Mouse (Mus musculus): ENCODE data around the gene Hpse2. TPM values are rescaled to one million over a fixed set of nuclear protein-coding genes. Genes with fewer than 3 reads are reported as not detected.
"Not testable (repeated sequence)": the region's sequence is repeated elsewhere in the genome, so short reads cannot be mapped to it uniquely, and the experiment has no call there.

Hpse2 gene
- polyA plus RNA-seq, 1 experiment from 2014 or later = 0.86 TPM

- no peak for DNase-seq (ENCODE audit: low spot score)
Observed at GRCm38 (mm10) chr19:42857096-42857495, 531.1 kb downstream of the Hpse2 start.

DNA sequence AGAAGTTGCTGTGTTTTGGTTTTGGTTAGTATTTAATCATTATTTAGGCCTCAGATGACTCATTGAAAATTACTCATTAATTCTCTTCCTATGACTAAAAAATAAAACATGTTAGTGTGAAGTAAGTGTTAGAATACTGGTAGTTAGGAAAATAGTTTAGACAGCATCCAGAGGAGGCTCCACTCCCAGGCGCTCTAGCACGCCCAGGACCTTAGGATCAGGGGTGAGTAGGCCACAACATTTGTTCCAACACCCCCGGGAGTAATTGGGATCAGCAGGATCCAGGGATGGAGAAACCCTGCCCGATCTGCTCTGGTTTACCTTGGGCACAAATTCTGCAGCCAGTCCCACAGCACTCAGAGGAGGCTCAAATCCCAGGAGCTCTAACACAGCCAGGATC lies 532.5 kb downstream of the Hpse2 start:
- DNase-seq (ENCODE audit: low spot score) = no peak

GRCm38 (mm10) chr19:42850444-42850843 lies 537.7 kb downstream of the Hpse2 start:
- DNase-seq (ENCODE audit: low spot score) = no peak

- no peak for DNase-seq (ENCODE audit: low spot score)
Observed at GRCm38 (mm10) chr19:42839621-42840294, 548.4 kb downstream of the Hpse2 start.

DNA sequence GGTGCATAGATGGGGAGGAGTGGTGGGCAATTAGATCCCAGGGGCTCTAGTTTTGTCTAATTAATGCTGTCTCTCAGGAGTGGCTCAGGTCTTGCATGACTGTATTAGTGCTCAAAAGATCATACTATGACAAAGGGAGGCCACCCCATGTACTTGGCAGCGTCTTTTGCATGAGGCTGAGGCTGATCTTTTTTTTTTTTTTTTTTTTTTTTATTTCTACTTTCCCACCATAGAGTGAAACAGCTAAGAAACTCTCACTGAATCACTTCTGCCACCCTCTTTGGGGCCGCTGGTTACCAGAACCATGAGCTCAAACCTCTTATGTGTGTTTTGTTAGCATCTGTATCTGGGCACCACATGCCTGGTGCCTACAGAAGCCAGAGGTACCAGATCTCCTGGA lies 549.0 kb downstream of the Hpse2 start:
- no peak for DNase-seq (ENCODE audit: low spot score)

GRCm38 (mm10) chr19:42838271-42838670 lies 549.9 kb downstream of the Hpse2 start:
- no peak for DNase-seq (ENCODE audit: low spot score)

DNA sequence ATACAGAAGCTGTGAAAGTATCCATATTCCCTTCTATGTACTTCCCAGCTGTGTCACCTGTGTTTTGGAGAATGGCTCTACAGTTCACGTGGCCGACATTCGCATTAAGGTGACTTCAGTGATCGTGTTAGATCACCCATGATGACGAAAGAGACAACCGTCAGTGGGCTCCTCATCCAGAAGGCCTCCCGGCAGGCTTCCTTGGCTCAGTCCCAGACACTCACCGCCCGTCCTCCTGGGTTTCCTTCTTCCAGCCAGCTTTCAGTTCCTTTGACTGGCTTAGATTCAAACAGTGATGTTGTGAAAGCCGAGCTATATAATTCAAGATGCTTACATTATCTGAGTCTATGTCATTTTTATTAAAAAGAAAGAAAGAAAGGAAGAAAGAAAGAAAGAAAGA lies 550.6 kb downstream of the Hpse2 start:
- no peak for DNase-seq (ENCODE audit: low spot score)

- DNase-seq (ENCODE audit: low spot score) = no peak
Observed at GRCm38 (mm10) chr19:42833126-42833525, 555.0 kb downstream of the Hpse2 start.

DNA sequence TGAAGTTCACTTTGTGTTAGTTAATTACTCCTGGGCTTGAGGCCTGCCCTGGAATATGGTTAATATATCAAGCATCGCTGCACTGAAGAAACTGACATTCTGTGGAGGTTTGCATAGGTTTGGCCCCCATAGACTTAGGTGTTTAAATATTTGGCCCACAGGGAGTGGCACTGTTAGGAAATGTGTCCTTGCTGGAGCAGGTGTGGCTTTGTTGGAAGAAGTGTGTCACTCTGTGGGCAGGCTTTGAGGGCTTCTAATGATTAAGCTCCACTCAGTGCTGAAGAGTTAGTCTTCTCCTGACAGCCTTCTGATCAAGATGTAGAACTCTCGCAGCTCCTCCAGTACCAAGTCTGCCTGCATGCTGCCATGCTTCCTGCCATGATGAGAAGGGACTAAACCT lies 555.9 kb downstream of the Hpse2 start:
- no peak for DNase-seq (ENCODE audit: low spot score)

DNA sequence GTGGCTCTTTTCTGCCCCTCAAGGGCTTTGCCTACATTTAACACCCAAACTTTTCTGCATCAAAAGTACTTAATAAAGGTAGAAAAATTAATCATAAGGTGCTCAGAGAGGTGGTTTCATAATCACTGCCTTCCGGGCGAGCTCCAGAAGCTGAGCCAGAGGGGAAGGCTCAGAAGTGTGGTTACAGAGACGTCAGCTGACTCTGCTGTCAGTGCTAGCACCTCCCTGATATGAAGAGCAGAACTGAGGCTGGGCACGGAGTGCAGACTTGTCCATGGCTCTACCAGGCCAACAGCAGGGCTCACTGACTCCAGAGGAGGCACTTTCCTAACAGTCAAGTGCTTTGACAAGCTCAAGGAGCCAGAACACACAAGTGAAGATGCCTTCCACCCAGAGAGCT lies 559.0 kb downstream of the Hpse2 start:
- no peak for DNase-seq (ENCODE audit: low spot score)

DNA sequence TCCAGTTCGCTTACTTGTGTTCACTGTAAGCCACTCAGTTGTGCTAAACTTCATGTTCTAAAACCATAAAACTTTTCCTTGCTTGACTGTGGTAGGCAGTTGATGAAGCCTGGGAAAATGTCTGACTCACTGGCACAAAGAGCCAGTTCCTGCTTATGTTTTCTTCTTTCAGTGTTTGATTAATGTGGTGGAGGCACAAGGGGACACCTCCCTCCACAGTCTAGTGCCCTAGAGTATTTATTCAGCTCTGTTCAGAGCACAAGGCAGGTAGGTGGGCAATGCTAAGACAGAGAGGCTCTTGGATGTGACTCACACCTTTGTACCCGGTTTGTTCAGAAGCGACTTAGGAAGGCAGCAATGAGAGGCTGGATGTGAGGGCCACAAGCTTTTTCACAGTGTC lies 560.3 kb downstream of the Hpse2 start:
- DNase-seq (ENCODE audit: low spot score) = no peak

GRCm38 (mm10) chr19:42820109-42820508 lies 568.0 kb downstream of the Hpse2 start:
- no peak for DNase-seq (ENCODE audit: low spot score)

DNA sequence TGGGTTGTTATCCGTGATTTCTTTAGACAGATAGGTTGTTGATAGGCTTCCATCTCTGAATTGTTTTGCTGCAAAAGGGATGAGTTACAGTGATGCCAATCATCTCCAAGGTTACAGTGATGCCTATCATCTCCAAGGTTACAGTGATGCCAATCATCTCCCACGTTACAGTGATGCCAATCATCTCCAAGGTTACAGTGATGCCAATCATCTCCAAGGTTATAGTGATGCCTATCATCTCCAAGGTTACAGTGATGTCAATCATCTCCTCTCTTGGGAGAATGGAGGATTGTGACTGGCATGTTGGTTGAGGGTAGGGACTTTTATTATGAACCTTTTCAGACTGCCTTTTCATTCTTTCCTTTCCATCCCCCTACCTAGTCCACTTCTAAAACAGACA lies 570.4 kb downstream of the Hpse2 start:
- no peak for DNase-seq (ENCODE audit: low spot score)

DNA sequence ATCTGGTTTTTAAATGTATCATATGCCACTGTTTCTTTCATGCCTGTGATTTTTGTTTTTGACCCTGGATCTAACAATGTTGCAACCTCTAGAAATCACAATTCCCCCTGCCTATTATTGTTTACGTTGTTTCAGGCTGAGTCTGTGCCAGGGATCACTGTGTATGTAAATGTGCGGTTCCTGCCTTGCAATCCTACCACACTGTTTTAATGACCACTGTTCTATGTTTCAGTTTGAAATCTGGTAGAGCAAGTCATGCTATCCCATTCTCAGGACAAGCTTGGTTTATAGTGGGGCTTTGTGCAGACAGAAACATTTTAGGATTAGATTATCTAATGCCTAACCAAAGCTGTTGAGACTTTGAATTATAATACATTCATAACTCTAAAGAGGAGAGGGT lies 571.9 kb downstream of the Hpse2 start:
- DNase-seq (ENCODE audit: low spot score) = no peak

DNA sequence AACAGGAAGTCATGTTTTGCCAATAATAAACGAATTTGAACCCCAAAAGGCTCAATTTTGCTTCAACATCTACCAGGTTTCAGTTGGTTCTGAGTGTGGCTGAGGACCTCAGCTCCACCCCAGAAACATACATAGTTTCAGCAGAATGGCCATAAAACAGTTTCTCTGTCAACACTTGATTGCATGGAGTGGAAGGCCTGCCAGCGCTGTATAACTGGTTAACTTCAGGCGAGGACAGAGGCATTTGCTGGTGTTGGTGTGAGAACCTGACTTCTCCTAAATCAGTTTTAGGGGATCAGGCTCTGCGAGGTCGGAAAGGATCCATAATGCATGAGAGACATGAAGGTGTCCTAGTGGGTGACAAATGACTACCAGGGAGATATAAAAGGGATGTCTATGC lies 578.0 kb downstream of the Hpse2 start:
- no peak for DNase-seq (ENCODE audit: low spot score)

DNA sequence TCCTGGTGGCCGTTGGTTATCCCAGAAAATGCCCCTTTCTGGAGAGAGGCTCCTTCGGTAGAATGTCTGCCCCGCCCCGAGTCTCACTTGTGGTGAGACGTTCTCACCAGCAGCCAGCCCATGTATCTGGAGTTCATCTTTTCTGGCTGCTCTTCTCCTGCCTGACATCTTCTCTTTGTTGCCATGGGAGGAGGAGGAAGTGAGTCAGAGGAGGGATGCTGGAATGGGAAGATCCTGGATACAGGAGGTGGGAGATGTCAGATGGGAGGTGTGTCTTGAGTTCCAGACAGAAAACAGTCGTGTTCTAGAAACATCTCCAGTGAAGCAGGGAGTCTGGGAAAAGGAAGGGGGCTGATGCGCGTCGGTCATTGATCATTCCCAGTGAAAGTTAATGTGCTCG lies 578.7 kb downstream of the Hpse2 start:
- DNase-seq (ENCODE audit: low spot score) = no peak

- no peak for DNase-seq (ENCODE audit: low spot score)
Observed at GRCm38 (mm10) chr19:42797866-42798265, 590.3 kb downstream of the Hpse2 start.

- no peak for DNase-seq (ENCODE audit: low spot score)
Observed at GRCm38 (mm10) chr19:42795801-42796200, 592.4 kb downstream of the Hpse2 start.

DNA sequence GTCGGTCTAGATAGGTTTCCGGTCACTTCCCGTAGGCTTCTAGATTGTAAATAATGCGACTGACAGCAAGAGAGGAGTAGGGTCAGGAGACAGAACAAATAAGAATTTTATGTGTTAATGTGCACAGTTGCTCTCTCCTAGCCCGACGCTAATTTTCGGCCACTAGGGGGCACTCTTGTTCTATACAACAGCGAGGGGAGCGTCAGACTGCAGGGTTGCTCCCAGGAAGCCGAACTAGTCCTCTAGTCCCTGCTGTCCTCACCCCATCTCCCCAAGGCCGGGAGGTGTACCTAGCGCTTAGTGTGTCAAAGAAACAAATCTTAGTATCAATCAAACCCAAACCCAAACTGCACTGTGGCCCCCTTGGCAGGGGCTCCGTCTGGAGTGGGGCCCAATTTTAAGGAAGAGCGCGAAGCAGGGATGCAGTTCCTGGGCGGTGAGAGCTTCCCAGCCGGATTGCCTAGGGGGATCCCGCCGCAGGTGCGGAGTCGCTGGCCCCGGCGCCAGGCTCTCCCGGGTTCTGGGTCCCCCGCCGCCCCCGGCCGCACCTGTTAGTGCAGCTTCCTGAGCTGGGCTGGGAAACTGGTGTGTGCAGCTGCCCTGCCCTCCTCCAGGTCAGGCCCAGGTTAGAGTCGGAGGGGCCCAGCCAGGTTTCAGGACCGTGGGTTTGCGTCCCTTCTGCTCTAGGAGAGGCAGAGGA lies 593.1 kb downstream of the Hpse2 start:
- peak; percentile 84 for DNase-seq (ENCODE audit: low spot score)

DNA sequence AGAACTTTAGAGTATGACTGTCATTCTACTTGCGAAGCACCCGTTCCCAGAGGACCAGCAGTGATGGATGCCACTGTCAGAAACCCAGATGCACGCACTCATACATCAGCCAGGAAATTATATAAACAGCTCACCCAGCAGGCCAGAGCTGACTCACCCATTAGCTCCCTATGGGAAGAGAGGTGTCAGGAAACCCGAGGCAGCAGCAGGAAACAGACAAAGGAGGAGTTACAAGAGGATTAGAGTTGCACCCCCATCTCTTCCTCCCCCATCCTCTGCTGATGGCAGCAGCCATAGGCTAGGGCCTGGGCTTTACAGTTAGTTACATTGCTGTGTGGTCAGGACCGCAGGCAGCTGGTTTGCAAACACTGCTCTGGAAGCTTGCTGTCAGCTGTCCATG lies 599.8 kb downstream of the Hpse2 start:
- DNase-seq (ENCODE audit: low spot score) = no peak

GRCm38 (mm10) chr19:42785562-42786220 lies 602.5 kb downstream of the Hpse2 start:
- no peak for DNase-seq (ENCODE audit: low spot score)

DNA sequence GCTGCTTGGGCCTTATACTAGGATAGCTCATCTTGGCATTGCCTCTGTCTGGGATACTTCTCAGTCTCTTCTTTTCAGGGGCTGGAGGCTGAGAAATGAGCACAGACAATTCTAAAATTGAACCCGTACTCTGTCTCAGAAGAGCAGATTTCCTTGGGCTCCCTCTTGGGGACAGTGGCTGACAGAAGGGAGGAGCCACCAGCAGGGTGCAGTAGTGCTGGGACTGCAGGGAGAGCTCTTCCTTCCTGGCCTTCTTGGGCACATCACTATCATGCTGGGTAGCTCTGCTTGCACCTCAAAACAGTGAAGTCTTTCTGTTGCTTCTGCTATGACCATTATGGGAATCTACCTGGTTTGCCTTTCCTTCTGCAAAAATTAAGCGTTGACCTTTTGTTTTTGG lies 603.0 kb downstream of the Hpse2 start:
- no peak for DNase-seq (ENCODE audit: low spot score)

- not testable (repeated sequence) for DNase-seq (ENCODE audit: low spot score)
Observed at GRCm38 (mm10) chr19:42780156-42780538, 608.0 kb downstream of the Hpse2 start.

Data from thymus, postnatal 0 days (tissue).